Mouse (Mus musculus) 3T3-L1 (cell line): ENCODE data around the gene Tbxas1.

Source experiments
- DNase-seq: peaks from one replicate; pipeline ENCODE4 v3.0.0-alpha.2; 2015; ENCODE audit warnings: low read depth, low spot score

Tbxas1 gene

DNA sequence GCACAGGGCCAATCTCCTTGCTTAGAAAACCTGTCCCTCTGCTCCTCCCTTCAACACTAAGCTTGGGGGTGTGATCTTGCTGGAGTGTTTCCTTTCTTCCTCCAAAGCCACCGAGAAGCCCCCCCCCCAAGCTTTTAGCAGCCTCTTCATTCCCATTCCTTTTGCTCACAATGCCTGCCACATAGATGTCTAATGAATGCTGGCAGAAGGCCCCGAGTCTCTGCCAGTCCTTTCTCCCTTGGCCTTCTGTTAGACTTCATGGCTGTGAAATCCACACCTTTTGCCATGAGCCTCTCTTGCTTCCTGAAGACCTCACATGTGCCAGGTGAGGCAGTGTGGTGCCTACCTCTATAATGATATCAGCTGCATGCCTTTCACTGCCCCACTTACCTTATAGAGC lies 47.3 kb downstream of the Tbxas1 start:
- no peak for DNase-seq

DNA sequence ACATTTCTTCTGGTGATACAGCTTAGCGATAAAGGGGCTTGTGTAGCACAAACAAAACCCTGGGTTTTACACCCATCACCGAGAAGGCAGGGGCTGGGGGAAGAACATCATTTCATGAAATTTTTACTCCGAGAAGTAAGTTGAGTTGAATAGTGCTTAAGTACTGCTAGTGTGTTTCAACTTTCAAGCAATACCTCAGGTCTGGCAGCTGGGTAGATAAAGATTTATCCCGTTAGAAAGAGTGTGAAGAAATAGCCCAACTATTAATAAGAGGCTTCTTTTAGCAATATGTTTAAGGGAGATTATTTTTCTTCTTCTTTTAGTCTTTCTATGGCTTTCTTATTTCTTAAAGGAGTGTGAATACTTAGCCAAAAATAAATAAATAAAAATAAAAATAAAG lies 48.2 kb downstream of the Tbxas1 start:
- DNase-seq = no peak

DNA sequence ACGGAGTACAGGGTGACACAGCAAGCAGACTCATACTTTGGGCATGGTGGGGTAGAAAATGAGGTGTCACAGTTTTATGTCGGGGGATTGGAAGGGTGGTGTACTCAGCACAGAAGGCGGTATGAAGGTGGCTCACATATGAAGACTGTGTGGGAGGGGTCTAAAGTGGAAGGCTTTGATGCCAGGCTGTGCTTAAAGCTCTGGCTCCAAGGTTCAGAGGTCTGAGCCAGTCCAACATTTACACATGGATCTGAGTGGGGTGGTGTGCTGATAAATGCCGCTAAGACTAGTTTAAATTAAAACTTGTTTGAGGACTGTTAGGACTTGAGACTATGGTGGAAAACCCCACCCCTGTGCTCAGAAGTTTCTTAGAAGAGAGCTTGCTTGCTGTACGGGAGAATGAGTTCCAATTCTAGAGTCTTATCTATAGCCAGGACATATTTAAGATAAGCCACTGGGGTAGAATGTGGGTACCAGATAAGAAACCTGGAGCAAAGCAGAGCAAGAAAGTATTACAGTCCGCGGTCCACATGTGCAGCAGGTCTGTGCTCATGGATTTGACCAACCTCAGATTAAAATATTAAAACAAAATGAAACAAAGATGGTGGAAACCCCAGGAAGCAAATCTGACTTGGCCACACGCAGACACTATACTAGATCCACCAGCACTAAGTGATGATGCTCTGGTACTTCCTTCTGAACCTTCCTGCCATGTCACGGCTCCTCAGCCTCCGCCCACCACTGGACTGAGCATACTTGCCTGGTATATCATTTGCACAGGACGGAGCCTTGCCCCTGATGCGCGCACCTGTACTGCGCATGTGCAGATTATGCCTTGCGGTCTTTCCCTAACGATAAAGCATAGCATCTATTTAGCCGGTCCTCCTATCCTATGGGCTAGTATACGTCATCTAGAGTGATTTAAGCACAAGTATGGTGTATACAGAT lies 48.9 kb downstream of the Tbxas1 start:
- DNase-seq = no peak

DNA sequence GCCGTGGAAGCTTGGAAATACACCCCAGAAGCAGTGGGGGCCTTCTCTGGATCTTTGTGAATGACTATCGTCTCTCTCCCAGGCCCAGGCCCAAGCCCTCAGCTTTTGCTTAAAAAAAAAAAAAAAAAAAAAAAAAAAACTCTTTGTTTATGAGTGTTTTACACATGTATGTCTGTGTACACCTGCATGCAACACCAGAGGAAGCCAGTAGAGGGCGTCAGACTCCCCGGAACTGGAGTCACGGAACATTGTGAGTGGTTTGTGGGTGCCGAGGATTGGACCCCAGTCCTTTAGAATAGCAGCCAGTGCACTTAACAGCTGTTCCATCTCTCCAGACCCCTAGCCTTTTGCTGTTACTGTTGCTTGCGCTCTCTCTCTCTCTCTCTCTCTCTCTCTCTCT lies 50.5 kb downstream of the Tbxas1 start:
- no peak for DNase-seq

DNA sequence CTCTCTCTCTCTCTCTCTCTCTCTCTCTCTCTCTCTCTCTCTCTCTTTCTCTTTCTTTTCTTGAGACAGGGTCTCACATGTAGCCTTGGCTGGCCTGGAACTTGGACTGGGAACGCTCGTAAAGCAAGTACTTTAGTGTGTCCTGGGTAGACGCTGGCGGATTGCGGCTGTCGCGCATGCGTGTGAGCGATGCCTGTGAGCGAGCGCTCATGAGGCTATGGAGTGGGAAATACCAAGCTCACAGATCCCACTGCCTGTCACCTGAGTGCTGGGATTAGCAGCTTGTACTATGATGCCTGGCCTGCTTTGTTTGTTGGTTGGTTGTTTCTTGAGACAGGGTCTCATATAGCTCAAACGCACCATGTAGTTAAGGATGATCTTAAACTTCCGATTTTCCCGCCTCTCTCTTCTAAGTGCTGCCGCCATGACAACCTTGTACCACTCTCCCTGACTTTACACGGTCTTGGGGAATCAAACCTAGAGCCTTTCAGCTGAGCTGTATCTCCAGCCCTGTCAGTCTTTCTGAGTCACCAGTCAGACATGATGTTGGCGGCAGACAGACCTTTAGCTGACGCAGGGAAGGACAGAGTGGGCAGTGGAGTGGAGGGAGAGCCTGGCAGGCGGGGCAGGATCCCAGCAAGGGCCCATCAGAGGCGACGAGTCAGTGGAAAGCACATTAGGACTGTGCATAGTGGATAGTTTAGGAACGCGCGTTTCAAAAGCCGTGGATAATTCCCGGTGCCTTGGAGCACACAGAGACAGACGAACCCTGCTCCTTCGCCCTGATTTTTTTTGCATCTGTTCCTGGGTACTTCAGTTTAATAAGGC lies 51.1 kb downstream of the Tbxas1 start:
- peak; percentile 63 for DNase-seq

DNA sequence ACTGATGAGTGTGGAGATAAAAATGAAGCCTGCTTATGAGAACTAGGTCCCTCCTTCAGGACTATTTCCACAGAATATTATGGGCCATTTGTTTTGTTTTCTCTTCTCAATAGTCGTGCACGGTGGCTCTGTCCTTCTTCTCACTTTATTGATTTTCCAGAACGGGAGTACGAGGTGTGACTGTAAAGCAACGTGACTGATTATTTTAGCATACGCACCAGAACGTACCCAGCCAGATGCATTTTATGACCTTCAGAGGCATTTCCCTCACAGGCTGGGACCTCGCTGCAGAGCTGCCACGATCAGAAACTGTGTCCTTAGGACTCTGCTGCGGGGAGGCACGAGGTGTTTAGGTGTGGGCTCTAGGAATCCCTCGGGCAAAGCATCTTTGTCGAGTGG lies 51.8 kb downstream of the Tbxas1 start:
- DNase-seq = no peak

DNA sequence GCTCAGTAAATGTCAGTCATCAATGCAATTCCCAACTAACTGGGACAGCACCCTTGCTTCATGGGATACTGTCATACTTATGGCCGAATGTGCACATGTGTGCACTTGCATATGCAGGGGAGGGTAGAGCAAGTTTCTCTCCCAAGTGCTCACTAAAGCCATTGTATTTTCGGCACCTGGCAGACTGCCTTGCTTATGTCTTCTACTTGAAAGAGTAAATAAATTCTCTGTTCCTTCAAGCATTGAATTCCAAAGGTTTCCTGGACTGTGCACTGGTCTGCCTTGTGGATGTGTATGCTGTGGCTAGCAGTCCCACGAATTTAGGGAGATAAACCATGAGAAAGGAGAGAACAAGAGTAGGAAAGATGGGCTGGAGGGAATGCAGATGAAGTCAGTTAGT lies 53.3 kb downstream of the Tbxas1 start:
- no peak for DNase-seq

DNA sequence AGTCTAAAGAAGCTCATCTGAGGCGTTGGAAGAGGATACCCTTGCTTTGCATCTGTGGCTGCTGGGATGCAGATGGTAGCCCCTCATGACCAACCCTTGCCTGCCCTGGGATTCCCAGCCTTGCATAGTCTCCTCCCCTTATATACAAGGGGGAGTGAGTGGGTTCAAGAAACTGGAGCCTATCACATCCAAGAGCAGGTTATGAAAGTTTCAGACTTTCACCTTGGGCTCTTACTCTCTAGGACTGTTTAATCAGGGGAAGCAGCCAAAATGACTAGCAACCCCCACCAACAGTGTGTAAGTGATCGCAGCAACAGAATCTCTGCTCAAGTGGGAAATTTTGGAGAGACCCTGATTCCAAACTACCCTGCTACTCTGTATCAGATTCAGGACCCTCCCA lies 60.8 kb downstream of the Tbxas1 start:
- no peak for DNase-seq

DNA sequence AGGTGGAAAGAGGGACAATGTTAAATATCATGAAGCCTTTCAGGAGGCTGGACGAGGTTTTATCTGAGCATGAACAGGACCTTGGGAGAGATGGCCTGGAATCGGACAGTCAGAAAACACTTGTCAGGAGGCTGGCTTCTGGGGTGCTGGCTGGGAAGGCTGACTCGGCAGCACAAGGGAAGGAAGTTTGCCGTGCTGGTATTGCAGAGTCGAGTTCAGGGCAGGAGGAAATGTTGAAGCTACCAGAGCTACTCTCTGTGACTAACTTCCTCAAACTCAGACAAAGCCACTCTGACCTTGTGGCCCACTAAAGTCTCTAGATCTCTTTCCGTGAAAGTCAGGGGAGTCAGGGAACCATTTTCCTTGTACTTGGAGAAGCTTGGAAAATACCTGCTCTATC lies 63.2 kb downstream of the Tbxas1 start:
- no peak for DNase-seq

DNA sequence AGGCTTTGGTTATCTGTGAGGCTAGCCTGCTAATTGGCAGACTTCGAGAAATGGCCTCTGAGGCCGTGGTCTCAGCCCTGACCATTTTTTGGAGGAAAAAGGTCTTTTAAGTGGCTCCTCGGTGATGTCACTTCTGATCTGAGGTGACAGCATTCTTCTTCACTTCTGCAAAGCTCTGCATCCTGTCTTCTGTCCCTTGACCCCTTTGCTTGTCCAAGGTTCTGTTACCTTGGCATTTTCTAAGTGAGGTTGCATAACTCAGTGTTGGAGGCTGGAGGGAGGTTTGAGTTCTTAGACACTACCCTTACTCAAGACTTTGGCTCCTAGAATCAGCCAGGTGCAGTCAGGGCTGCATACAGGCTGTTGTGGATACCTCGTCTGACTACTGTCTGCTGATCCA lies 63.9 kb downstream of the Tbxas1 start:
- no peak for DNase-seq

DNA sequence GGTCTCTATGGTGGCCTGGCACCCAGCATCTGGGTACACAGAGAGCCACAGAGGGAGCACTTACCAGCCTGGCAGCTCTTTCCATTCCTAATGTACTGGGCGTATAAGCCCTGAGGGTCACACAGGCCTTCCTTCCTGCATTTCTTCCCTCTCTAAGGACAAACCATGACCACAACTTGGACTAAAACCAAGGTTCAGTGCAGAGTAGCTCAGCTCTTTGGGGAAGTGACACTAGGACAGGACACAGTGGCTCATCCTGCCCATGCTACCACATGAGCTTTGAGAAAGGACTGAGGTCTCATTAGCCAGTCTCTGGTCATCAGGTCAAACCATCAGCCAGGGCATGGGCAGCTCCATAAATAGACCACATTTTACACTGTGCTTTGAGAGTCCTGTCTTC lies 65.8 kb downstream of the Tbxas1 start:
- DNase-seq = peak; percentile 49

DNA sequence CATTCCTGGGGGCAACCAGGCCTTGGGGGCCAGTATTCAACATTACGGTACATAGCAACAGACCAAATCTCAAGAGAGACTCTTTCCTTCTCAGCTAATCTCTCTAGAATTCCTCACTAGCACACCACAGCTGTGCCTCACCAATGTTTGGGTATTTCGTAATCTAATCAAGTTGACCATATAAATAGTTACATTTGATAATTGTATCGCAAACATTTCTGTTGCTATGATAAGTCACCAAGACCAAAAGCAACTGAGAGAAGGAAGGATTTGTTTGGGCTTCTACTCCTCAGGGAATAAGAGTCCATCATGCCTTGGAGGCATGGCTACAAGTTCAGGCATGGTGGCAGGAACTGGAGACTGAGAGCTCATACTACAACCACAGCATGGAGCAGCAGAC lies 67.6 kb downstream of the Tbxas1 start:
- no peak for DNase-seq

DNA sequence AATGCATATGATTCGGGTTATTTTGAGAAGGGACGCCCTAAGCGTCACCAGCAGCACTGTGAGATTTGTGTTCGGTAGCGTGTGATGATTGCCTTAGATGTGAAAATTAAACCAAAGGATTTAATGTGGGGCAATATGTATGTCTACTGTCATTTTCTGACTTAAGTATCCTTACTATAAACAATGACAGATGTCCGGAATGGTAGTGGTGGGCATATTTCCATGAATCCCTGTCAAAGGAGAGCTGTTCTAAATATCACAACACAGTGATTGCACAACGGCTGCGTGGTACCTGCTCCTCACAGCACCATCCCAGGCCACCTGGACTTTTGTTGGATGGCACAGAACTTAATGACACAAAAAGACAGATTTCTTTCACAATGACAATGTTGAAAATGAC lies 69.2 kb downstream of the Tbxas1 start:
- no peak for DNase-seq

DNA sequence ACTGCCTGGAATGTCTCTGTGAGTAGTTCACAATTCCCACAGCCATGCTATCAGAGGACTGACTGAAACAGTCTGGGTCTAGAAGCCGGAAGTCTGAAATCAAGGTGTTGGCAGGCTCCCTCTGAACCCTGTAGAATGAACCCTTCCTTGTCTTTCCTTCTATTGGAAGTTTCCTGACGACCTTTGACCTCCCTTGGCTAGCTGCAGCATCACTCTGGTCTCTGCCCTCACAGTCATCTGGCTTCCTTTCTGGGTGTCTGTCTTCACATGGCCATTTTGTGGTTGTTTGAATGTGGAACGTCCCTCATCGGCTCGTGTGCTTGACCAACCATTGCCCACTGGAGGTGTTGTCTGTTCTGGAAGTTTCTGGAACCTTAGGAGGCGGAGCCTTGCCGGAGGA lies 69.6 kb downstream of the Tbxas1 start:
- no peak for DNase-seq

DNA sequence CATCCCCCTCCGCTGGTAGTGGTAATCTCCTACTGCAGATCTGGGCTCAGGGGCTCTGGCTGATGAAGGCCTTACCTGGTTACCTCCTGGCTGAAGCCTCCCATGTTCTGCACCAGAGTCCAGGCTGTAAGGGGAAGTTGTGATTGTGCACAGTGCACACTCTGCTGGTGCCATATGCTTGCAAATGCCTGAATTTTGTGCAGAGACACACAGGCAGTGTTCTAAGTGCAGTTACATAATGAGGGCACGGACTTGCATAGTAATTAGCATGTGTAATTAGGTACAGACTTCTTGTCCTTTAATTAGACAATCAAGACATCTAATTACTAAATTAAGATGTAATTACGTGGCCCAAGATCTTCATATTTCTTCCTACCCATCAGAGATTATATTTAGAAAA lies 70.5 kb downstream of the Tbxas1 start:
- DNase-seq = no peak

DNA sequence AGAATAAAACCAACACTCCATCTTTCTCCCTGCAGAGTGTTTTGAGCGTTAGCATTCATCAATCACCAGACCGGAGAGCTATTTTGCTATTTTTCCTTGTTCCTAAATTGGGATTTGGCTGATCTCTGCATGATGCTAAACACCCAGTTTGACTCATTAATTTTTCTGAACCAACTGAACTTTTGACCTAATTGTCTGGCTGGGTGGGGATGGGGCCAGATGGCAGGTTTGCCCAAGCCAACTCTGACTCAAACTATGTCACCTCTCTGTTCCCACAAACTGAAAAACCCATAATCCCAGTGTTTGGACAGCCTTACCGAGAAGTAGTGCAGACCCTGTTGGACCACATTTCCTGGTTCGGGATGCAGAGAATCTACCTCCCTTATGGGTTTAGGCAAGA lies 72.1 kb downstream of the Tbxas1 start:
- peak; percentile 26 for DNase-seq

DNA sequence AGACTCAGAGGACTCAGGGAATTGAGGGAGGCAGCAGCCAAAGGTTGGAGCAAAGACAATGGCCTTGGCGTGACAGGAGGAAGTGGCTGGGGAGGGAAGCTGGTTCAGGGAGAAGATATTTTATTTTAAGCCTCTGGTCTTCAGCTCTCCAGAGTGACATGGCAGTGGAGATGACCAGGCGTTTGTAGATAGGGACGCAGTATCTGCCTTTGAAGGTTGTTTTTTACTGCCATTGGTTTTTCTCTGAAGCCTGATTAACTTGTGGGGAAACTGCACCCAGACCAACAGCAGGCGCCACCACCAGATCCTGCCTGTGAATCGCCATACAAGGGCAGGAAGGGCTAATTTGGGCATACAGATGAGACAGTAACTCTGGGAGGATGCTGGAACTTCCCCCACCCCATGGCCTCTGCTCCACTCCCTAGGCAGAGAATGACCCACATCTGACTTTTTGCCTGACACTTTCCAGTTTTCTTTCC lies 74.5 kb downstream of the Tbxas1 start:
- peak; percentile 69 for DNase-seq

DNA sequence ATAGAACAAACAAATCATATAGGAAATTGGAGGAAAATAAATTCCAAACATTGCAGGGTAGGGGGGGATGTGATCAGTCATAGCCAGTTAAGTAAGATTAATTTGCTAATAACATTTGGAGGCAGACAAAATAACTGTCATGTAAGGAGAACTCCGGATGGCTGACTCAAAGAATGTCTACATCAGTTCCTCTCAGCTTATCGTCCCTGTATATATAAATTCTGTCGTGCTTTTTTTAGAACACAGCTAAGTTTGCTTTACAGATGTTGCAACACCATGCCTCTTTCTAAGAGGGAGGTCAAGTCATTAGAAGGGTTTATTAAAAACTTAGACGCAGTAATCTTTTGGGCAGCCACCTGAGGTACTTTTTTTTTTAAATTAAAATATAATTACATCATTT lies 75.1 kb downstream of the Tbxas1 start:
- peak; percentile 44 for DNase-seq

DNA sequence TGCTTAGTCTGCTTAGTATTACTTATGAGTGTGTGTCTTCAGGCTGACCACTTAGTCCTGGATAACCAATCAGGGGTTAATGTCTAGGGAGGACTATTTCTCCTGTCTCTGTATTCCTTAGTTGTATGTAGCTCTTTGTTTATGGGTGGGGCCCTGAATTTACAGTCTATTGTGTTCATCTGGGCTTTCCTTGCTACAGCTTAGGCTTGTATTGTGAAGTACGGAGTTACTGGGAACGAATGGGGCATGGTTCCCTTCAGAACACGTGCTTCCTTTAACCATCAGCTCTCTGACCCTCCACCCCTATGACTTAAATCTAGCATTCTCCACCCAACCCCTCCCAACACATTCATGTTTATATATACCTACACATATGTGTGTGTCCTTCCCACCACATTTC lies 75.6 kb downstream of the Tbxas1 start:
- DNase-seq = no peak

DNA sequence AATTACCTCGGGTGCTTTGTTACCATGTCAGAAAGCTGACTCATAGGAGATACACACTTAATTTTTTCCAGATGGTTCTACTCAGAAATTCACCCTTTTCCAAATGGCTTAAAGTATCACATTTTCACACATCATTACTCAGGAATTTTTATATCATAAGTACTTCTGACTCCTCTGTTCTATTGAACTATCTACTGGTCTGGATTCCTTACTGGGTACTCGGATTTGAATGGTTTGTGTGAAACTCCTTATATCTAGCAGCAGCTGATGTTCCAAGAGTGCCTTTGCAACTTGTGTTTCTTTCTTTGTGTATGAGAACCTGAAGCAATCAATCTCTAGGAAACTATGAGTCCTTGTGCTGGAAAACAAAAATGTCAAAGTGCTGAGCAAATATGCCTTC lies 81.4 kb downstream of the Tbxas1 start:
- peak; percentile 82 for DNase-seq

DNA sequence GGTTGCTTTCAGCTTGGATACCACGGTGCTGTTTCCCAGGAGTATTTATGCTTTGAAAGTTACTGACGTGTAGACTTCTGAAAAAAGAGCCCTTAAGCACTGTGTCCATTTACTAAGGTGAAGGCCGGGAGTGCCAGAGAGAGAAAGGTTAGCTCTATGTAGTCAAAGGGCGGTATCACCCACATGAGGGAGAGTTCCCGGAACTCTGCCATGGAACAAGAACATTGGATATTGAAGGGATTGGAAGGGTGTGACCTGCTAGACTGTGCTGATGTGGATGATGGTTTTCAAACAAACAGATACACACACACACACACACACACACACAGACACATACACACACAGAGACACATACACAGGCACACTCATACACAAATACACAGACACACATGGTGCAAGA lies 82.0 kb downstream of the Tbxas1 start:
- no peak for DNase-seq

DNA sequence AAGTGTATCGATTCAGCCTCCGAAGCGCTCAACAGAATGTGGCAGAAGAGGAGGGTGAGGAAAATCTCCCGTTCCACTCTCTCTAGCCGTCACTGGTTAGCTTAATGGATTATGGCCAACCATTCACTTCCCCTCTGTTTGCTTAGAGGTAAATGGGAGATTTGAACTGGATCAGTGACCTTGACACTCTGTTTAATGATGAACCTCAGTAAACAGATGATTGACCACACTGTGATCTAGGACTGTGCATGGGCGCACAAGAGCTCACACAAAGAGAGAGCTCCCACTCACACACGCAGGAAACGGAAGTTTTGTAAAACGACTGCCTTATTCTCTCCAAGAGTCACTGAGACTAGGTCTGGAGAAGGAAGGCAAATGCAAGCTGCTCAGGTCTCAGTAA lies 84.3 kb downstream of the Tbxas1 start:
- no peak for DNase-seq

DNA sequence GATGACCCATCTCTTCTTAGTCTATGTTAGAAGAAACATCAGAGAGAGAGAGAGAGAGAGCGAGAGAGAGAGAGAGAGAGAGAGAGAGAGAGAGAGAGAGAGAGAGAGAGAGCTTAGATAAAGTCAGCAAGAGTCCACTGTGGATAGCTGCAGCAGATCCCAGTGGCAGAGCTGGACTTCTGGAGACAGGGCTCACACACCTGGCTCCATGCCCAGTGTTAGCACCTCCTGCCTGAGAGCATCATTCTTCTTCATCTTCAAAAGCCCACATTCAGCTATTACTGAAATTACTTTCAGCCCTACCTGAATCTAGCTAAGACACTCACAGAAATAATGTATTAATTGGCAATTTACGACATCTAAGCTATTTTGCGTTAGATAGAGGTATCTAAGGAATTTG lies 85.2 kb downstream of the Tbxas1 start:
- DNase-seq = peak; percentile 65
